In the genomic region with DNA sequence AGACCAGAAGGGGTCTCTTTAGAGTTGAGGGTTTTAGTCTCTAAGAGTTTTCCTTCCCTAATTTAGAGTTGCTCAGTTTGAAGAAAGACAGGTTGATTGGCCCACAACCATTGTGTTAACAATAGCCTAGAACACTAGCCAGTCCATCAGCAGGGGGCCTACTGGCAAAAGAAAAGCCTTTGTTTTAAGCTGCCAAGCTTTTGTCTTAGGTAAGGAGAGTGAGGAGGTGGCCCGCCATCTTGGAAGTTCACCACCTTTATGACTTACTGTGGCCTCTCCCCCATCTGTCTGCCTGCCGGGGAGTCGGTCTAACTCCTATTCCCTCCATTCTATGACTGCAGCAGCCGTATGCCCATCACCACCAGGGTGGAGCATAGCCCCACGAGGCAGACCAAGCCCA, we compare ENCODE assay signal across 22 mouse cellular contexts.
"Had no signal": no experiment of that assay in that cellular context is flagged by ENCODE, and none has a peak within 500 bp of the region (broad histone marks: within the 10 kb centered on the region; RNA-seq: fewer than 3 reads in every experiment).

No protein-coding gene starts in this region.

- H3K4me3 ChIP-seq: kidney, embryonic 15.5 days; left cerebral cortex, adult 2 months; limb, embryonic 12.5 days; limb, embryonic 15.5 days; midbrain, embryonic 12.5 days; midbrain, embryonic 15.5 days; neural tube, embryonic 12.5 days; neural tube, embryonic 15.5 days had no signal

- DNase-seq: kidney, postnatal 10 days; kidney, postnatal 36 days; layer of hippocampus, postnatal 36 days; left cerebral cortex, postnatal 4 days; liver, postnatal 0 days; right cerebral cortex, adult 18-20 months; right cerebral cortex, postnatal 14 days; right cerebral cortex, postnatal 4 days; thymus, adult 18-20 months; thymus, postnatal 36 days had no signal

- H3K27ac ChIP-seq: kidney, embryonic 15.5 days; left cerebral cortex, adult 2 months; limb, embryonic 12.5 days; limb, embryonic 15.5 days; liver, embryonic 14.5 days; macrophage; midbrain, embryonic 12.5 days; midbrain, embryonic 15.5 days; neural tube, embryonic 12.5 days; neural tube, embryonic 15.5 days had no signal

- H3K4me2 ChIP-seq: kidney, embryonic 15.5 days; limb, embryonic 12.5 days; limb, embryonic 15.5 days; liver, embryonic 11.5 days; lung, embryonic 14.5 days; midbrain, embryonic 12.5 days; midbrain, embryonic 15.5 days; neural tube, embryonic 12.5 days; neural tube, embryonic 15.5 days had no signal

- H3K36me3 ChIP-seq: kidney, embryonic 15.5 days; limb, embryonic 12.5 days; limb, embryonic 15.5 days; midbrain, embryonic 12.5 days; midbrain, embryonic 15.5 days; neural tube, embryonic 12.5 days; neural tube, embryonic 15.5 days had no signal

- H3K4me1 ChIP-seq: limb, embryonic 12.5 days; limb, embryonic 15.5 days; midbrain, embryonic 12.5 days; midbrain, embryonic 15.5 days; neural tube, embryonic 12.5 days had no signal

- H3K9ac ChIP-seq: kidney, embryonic 15.5 days; limb, embryonic 12.5 days; limb, embryonic 15.5 days; liver, embryonic 14.5 days; liver, postnatal 0 days; lung, embryonic 14.5 days; midbrain, embryonic 12.5 days; midbrain, embryonic 15.5 days; neural tube, embryonic 12.5 days; neural tube, embryonic 15.5 days had no signal

- H3K27me3 ChIP-seq: kidney, embryonic 15.5 days; limb, embryonic 15.5 days; midbrain, embryonic 12.5 days; midbrain, embryonic 15.5 days; neural tube, embryonic 12.5 days; neural tube, embryonic 15.5 days had no signal

- H3K9me3 ChIP-seq: kidney, embryonic 15.5 days; limb, embryonic 12.5 days; limb, embryonic 15.5 days; midbrain, embryonic 12.5 days; midbrain, embryonic 15.5 days; neural tube, embryonic 12.5 days; neural tube, embryonic 15.5 days had no signal
